Mouse (Mus musculus) hindbrain, embryonic 13.5 days (tissue): ENCODE results near the gene Iqsec1. TPM values are rescaled to one million over a fixed set of nuclear protein-coding genes. Genes with fewer than 3 reads are reported as not detected.

Experiments
- ATAC-seq: fragments of 200-750 bp; cut with Nextera tagmentation; 2 replicates; pipeline ENCODE4 v1.8.0; 2017; ENCODE audit warnings: moderate TSS enrichment; ENCODE audit not compliant: low FRiP score
- H3K27ac ChIP-seq: fragments of 300-500 bp; sonication (generic); 2 replicates; pipeline ENCODE4 v1.5.1; 2015; ENCODE audit warnings: inconsistent platforms, mild to moderate bottlenecking, moderate library complexity
- H3K27me3 ChIP-seq: fragments of 300-500 bp; sonication (generic); 2 replicates; pipeline ENCODE4 v1.6.1; 2015; ENCODE audit warnings: mild to moderate bottlenecking, inconsistent platforms
- H3K36me3 ChIP-seq: fragments of 300-500 bp; sonication (generic); 2 replicates; pipeline ENCODE4 v1.6.1; 2015; ENCODE audit warnings: mild to moderate bottlenecking, inconsistent platforms
- H3K4me1 ChIP-seq: fragments of 300-500 bp; sonication (generic); replicated peaks from 2 replicates; pipeline ENCODE4 v1.6.1; 2015; ENCODE audit warnings: inconsistent platforms
- H3K4me2 ChIP-seq: fragments of 300-500 bp; sonication (generic); 2 replicates; pipeline ENCODE4 v1.6.1; 2015; ENCODE audit warnings: inconsistent platforms, mild to moderate bottlenecking, moderate library complexity
- H3K4me3 ChIP-seq: fragments of 300-500 bp; sonication (generic); 2 replicates; pipeline ENCODE4 v1.5.1; 2015; ENCODE audit warnings: mild to moderate bottlenecking, inconsistent platforms
- H3K9ac ChIP-seq: fragments of 300-500 bp; sonication (generic); 2 replicates; pipeline ENCODE4 v1.6.1; 2015; ENCODE audit warnings: mild to moderate bottlenecking, inconsistent platforms
- H3K9me3 ChIP-seq: fragments of 300-500 bp; sonication (generic); 2 replicates; pipeline ENCODE4 v1.6.1; 2016; ENCODE audit warnings: inconsistent platforms
- WGBS: fragments of 180-500 bp; shearing (Covaris S2); methylation state at CpG from one replicate; pipeline ENCODE4 v1.1.7; 2015; 5-methylcytosine and 5-hydroxymethylcytosine counted together
- polyA plus RNA-seq: library from polyadenylated mRNA; unstranded; fragments of >200 nt; fragmentation: Nextera tagmentation; extraction: Ambion mirVana; gene quantifications from 2 replicates; pipeline ENCODE4 v1.2.1, GENCODE M21; 2015

Iqsec1 gene
- polyA plus RNA-seq, 1 experiment from 2014 or later: 20.6 TPM

DNA sequence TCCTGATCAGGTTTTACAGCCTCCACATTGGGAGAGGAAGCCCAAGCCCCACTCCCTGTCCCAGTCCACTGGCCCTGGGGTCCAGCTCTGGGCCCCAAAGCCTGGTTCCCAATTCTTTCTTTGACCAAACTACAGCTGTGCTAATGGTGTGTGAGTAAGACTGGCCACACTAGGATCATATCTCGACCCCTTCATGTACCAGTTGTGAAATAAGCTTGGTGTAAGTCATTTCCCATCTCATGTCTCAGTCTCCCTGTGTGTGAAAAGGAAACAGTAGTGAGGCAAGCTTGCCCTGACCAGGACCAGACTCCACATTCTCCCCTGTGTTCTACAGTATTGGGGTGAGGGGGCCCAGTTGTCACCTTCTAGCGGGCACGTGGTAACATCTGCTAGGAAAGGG, 200.9 kb downstream of the Iqsec1 start:
- Histone ChIP-seq H3K27me3 (no peaks in the 10 kb centered on the region), H3K4me1 (peaks cover 45% of the 10 kb centered on the region), H3K36me3 (no peaks in the 10 kb centered on the region), H3K27ac (peak overlapping the region; percentile 85), H3K4me2 (no peak overlapping the region), H3K9ac (no peak overlapping the region), H3K9me3 (no peaks in the 10 kb centered on the region), H3K4me3 (no peak overlapping the region)
- WGBS: 92% methylated on average over 3 of the region's 3 CpGs
- no peak for ATAC-seq

DNA sequence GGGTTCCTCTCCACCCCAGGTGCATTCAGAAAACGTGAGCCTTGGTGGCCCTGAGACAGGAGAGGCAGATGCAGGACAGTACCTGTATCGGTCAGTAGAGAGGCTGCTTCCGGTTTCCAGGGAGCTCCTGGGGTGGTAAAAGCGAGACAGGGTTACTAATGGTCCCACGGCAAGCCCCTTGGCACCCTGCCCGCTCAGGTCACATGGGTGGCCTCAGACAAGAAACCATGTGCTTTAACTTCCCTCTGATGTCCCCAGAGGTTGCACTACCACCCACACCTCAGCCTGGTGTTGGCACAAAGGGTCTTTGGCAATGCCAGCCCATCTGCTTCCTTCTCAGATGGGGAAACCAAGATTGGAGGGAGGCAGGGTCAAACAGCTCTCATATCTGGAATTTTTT, 201.4 kb downstream of the Iqsec1 start:
- H3K9ac ChIP-seq: 0 out of 2 replicates have a peak overlapping the region, but pooled peaks have one; percentile 25

DNA sequence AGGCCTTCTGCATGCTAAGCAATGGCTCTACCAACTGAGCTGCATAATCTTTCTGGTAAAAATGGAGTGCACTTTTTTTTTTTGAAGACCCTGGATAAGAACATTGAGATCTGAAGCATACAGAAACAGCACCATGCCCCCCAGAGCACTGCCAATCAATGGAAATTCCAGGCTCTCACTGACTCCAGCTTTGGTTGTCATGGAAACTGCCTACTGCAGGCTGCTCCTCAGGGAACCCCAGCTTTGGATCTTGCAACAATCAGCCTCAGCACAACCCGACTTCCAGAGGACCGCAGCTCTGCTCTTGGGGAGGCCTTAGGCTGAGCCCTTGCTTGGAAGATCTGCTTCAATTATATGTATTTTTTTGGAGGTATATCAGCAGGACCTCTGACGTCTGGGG, 201.9 kb downstream of the Iqsec1 start:
- no peak for ATAC-seq
- Histone ChIP-seq H3K4me2 (no peak overlapping the region), H3K27ac (peak overlapping the region; percentile 85), H3K9me3 (no peaks in the 10 kb centered on the region), H3K27me3 (no peaks in the 10 kb centered on the region), H3K9ac (0 out of 2 replicates have a peak overlapping the region, but pooled peaks have one; percentile 25), H3K36me3 (no peaks in the 10 kb centered on the region), H3K4me3 (no peak overlapping the region), H3K4me1 (peaks cover 55% of the 10 kb centered on the region)
- WGBS: 18% methylated on average over 3 of the region's 3 CpGs

More for the DNA sequence above, 201.4 kb downstream of the Iqsec1 start:
- no peak for ATAC-seq
- Histone ChIP-seq H3K4me3 (no peak overlapping the region), H3K27me3 (no peaks in the 10 kb centered on the region), H3K27ac (peak overlapping the region; percentile 85), H3K36me3 (no peaks in the 10 kb centered on the region), H3K4me1 (peaks cover 51% of the 10 kb centered on the region), H3K9me3 (no peaks in the 10 kb centered on the region), H3K4me2 (no peak overlapping the region)
- WGBS: 41% methylated on average over 6 of the region's 6 CpGs

DNA sequence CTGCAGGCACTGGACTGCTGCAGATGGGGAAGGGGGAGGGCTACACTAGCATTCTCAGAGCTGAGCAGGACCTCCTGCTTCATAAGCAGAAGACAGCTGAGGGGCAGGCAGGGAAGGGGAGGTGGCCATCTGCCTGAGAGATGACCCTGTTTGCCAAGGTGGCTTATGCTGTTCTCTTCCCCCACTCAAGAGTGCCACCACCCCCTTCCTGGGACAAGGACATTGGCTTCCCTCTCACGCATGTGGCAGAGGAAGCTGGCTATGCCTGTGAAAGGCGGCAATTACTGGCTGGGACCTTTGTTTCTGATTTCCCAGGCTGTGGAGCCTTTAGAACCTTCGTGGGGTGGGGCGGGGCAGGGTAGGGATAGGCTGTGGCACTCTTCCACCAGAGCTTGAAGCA, 204.5 kb downstream of the Iqsec1 start:
- H3K27ac ChIP-seq: peak overlapping the region; percentile 99
- no peaks in the 10 kb centered on the region for H3K36me3 ChIP-seq
- peaks cover 82% of the 10 kb centered on the region for H3K4me1 ChIP-seq
- H3K4me2 ChIP-seq: no peak overlapping the region
- H3K9ac ChIP-seq: peak overlapping the region; percentile 30
- 0 out of 2 replicates have a peak, but pooled peaks have one; percentile 2 for ATAC-seq
- 26% methylated on average over 4 of the region's 4 CpGs for WGBS
- no peak overlapping the region for H3K4me3 ChIP-seq
- H3K27me3 ChIP-seq: no peaks in the 10 kb centered on the region
- H3K9me3 ChIP-seq: no peaks in the 10 kb centered on the region

DNA sequence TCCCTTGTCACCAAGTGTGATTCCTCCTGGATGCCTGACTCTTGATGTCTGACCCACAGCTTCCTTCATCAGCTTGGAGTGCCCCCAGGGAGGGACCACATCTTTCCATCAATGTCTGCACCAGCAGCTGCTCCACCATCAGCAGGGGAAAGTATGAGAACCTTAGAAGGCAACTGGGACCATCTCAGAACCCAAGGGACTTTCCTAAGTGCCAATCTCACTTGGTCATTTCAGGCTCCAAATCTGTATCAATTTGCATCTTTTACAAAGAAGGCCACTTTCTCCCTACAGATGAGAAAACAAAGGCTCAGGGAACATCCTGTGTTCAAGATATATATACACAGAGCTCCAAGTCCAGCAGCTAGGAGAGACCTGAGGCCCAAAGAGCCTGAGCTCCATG, 205.3 kb downstream of the Iqsec1 start:
- Histone ChIP-seq H3K27ac (peak overlapping the region; percentile 99), H3K9me3 (no peaks in the 10 kb centered on the region), H3K36me3 (no peaks in the 10 kb centered on the region), H3K4me1 (peaks cover 88% of the 10 kb centered on the region), H3K4me3 (no peak overlapping the region), H3K27me3 (no peaks in the 10 kb centered on the region), H3K4me2 (no peak overlapping the region), H3K9ac (no peak overlapping the region)
- no peak for ATAC-seq

DNA sequence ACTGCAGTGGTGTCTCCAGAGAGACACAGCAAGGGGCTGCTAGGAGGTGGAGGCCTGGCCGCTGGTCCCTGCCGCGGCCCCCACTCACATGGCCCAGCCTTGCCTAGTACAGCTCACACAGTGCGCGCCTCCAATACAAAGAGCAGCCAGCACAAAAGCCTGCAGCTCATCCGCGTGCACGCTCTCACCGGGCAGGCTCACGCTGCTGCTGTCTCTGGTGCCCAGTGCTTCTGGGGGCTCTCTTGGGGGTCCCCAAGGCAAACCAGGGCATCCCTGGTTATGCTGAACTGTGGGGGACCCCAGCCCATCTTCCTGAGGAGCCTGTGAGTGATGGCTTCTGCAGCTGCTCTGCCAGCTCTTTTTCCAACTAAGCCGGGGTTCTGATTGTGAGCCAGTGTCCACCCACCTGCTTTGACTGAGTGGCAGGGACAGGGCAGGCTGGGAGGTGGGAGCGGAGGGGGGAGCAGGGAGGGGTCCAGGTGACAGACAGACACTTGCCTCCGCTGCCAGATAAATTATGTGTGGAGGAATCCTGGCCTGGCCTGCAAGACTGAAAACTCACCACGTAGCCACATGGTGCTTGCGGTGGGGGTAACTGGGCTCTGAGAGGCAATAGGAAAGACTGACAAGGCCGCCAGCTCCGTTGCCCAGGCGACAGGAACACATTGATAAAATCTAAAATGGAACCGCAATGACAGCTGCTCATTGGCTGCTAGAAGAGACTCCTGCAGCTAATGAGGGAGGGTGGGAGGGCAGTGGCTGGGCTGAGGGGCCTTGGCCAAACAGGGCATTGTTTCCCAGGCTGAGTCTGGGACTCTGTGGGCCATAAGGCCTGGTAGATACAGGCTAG, 206.3 kb downstream of the Iqsec1 start:
- WGBS: 8% methylated on average over 19 of the region's 19 CpGs
- peaks cover 83% of the 10 kb centered on the region for H3K4me1 ChIP-seq
- H3K9ac ChIP-seq: peak overlapping the region; percentile 77
- H3K27ac ChIP-seq: peak overlapping the region; percentile 99
- peak overlapping the region; percentile 34 for H3K4me3 ChIP-seq
- H3K9me3 ChIP-seq: no peaks in the 10 kb centered on the region
- peak overlapping the region; percentile 57 for H3K4me2 ChIP-seq
- peak; percentile 82 for ATAC-seq
- no peaks in the 10 kb centered on the region for H3K36me3 ChIP-seq
- H3K27me3 ChIP-seq: no peaks in the 10 kb centered on the region

DNA sequence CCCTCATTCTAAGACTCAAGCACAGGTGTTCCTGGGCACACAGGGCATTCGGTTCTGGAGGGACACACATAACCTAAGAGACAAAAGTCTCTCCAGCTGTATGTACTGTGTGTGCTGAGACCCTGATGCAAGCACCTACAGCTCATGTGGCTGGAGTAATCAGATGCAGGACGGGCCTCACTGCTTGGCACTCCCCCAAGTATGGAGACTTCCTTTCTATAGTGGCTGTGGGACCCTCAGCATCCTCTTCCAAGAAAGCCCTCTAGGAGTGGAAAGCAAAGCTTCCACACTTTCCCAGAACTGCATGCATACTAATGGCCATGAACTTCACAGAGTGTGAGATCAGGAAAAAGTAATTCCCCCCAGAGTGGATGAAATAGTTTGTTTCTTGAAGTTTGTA, 208.0 kb downstream of the Iqsec1 start:
- WGBS: 46% methylated on average over 2 of the region's 2 CpGs
- Histone ChIP-seq H3K9ac (peak overlapping the region; percentile 77; the same call in 1 of the 2 replicates), H3K36me3 (peaks cover 7% of the 10 kb centered on the region; the same call in 1 of the 2 replicates), H3K27me3 (no peaks in the 10 kb centered on the region), H3K4me1 (peaks cover 71% of the 10 kb centered on the region), H3K9me3 (no peaks in the 10 kb centered on the region), H3K4me2 (peak overlapping the region; percentile 57), H3K4me3 (peak overlapping the region; percentile 34), H3K27ac (peak overlapping the region; percentile 99)
- no peak for ATAC-seq

DNA sequence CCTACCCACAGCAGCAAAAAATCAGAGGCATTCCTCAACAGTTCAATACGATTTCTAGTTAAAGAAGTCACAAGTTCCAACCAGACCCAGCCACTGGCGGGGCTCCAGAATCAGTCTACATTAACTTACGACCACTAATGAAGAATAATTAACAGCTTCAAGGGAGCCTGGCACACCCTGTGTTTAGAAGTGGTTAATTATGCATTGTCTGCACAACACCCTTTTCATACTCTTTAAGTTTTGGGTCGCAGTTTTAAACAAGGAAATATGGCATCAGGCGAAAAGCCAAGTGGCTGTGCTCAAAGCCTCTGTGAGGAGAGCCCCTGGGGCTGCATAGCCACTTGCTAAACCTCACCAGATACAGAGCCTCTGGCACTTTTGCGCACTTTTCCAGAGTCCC, 209.6 kb downstream of the Iqsec1 start:
- peak overlapping the region; percentile 57 for H3K4me2 ChIP-seq
- H3K27me3 ChIP-seq: no peaks in the 10 kb centered on the region
- no peaks in the 10 kb centered on the region for H3K9me3 ChIP-seq
- ATAC-seq: no peak
- peak overlapping the region; percentile 40; the same call in 1 of the 2 replicates for H3K27ac ChIP-seq
- 0 out of 2 replicates have a peak overlapping the region, but pooled peaks have one; percentile 11 for H3K9ac ChIP-seq
- 0 out of 2 replicates have a peak overlapping the region, but pooled peaks have one; percentile 34 for H3K4me3 ChIP-seq
- 52% methylated on average over 6 of the region's 6 CpGs for WGBS
- H3K4me1 ChIP-seq: peaks cover 65% of the 10 kb centered on the region
- H3K36me3 ChIP-seq: peaks cover 7% of the 10 kb centered on the region; the same call in 1 of the 2 replicates

DNA sequence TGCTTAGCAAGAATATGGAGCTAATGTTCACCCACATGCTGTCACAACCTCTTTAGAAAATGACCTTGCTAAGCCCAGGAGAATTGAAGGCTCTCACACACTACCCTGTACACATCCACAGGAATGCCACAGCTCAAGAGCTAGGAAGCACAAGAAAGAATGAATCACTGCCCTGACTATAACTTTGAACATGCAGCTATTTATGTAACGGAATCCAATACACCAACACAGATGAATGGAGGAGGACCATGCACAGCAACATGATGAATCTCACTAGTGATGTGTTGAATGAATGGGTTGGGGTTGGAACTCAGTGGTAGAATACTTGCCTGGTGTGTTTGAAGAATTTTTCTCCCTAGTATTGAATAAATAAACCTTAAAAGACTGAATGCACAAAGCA, 211.2 kb downstream of the Iqsec1 start:
- peaks cover 52% of the 10 kb centered on the region for H3K4me1 ChIP-seq
- ATAC-seq: no peak
- H3K36me3 ChIP-seq: peaks cover 7% of the 10 kb centered on the region; the same call in 1 of the 2 replicates
- H3K4me3 ChIP-seq: no peak overlapping the region
- H3K9ac ChIP-seq: no peak overlapping the region
- H3K9me3 ChIP-seq: no peaks in the 10 kb centered on the region
- 85% methylated on average over 1 of the region's 1 CpGs for WGBS
- no peak overlapping the region for H3K4me2 ChIP-seq
- no peak overlapping the region for H3K27ac ChIP-seq
- no peaks in the 10 kb centered on the region for H3K27me3 ChIP-seq

DNA sequence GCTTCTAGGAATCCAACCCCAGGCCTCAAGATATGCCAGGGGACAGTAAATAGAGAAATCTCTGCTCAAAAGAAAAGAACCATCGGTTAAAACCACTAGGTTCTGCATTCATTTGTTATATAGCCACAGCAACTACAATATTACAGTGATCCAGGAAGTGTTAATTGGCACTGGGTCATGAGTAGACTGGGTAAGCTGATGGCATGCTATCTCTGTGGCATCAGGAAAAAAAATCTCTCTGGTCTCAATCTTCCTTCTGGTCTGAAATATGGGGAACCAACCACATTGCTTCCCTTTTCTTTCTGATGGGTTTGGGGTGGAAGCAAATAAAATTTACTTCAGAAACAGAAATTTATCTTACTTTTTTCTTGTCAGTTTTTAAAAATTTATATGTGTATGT, 212.9 kb downstream of the Iqsec1 start:
- Histone ChIP-seq H3K27me3 (no peaks in the 10 kb centered on the region), H3K4me1 (peaks cover 35% of the 10 kb centered on the region), H3K9ac (no peak overlapping the region), H3K9me3 (no peaks in the 10 kb centered on the region), H3K27ac (no peak overlapping the region), H3K4me2 (no peak overlapping the region), H3K4me3 (no peak overlapping the region), H3K36me3 (peaks cover 7% of the 10 kb centered on the region; the same call in 1 of the 2 replicates)
- ATAC-seq: no peak
- WGBS: 96% methylated on average over 1 of the region's 1 CpGs

DNA sequence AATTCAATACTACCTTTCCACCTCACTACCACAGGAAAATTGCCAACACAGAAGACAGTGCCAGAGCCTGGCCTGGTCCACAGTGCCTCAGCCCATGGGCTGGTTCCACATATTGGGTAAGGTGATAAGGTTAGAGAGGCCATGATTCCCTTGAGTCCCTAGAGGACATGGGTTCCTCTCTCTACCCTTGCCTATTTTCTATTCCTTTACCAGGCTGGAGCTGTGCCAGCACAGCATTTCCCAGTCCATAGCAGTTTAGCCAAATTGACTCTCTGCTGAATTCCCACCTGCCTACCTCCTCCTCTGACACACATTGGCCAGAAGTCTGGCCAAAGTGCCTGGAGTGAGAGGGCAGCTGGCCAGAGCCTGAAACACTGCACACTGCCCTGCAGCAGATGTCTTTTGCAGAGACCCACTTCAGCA, 214.7 kb downstream of the Iqsec1 start:
- no peak for ATAC-seq
- Histone ChIP-seq H3K27ac (0 out of 2 replicates have a peak overlapping the region, but pooled peaks have one; percentile 8), H3K4me3 (no peak overlapping the region)

DNA sequence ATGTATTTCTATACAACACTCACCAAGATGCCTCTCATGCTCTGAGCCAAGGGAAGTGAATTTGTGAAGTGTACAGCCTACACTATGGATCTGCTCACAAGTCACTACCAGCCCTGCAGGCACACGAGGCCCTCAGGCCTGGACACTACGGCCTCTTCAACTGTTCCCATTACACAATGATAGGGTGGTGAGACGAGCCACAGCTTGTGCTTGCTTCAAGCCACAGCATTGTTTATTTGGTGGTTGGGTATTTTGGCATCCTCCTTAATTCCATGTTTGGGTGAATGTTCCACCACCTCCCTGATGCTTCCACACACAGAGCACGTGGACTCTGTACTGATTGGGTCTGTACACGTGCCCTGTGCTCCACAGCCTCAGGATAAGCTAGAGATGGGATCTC, 216.4 kb downstream of the Iqsec1 start:
- no peaks in the 10 kb centered on the region for H3K27me3 ChIP-seq
- no peaks in the 10 kb centered on the region for H3K9me3 ChIP-seq
- H3K4me1 ChIP-seq: peaks cover 15% of the 10 kb centered on the region
- H3K9ac ChIP-seq: no peak overlapping the region
- WGBS: 86% methylated on average over 5 of the region's 5 CpGs
- ATAC-seq: no peak
- H3K4me3 ChIP-seq: no peak overlapping the region
- H3K27ac ChIP-seq: no peak overlapping the region
- peaks cover 9% of the 10 kb centered on the region for H3K36me3 ChIP-seq
- no peak overlapping the region for H3K4me2 ChIP-seq

More for the DNA sequence above, 214.7 kb downstream of the Iqsec1 start:
- Histone ChIP-seq H3K4me1 (peaks cover 17% of the 10 kb centered on the region), H3K4me2 (no peak overlapping the region), H3K36me3 (peaks cover 9% of the 10 kb centered on the region; the same call in 1 of the 2 replicates), H3K9ac (no peak overlapping the region), H3K9me3 (no peaks in the 10 kb centered on the region), H3K27me3 (no peaks in the 10 kb centered on the region)
